Mouse (Mus musculus): ENCODE data around the gene Elfn1. TPM values are rescaled to one million over a fixed set of nuclear protein-coding genes. Genes with fewer than 3 reads are reported as not detected.

The Elfn1 gene
- 3.0 and 3.9 TPM in 2 replicates for polyA plus RNA-seq (2014; fragmentation: Nextera tagmentation; extraction: Ambion mirVana)

DNA sequence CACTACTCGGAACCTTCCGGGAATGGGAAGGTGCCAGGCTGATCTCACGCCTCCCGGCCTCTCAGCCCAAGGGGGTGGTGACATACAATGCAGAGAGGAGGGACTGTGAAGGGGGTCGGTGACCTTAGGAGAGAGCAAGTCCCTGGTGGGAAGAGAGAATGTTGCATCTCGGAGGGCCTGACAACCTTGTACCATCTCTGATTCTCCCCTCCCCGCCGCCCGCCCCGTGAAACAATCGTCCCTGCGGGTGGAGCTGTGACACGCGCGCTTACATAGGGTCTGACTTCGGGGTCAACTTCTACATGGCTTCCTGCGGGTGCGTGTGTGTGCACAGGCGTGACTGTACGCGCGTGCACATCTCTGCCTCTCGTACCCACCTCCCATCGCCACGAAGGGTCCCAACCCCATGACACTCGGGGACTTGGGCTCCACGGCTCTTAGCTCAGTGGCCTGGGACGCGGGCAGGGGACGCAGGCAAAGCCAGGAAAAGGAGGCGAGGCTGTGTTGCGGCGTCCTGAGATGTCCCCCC is at the start of gene Elfn1:
Elfn1 (plus strand) TSS at position 230 of the 529 bp plus-strand sequence.
- ATAC-seq (ENCODE audit: low FRiP score, low TSS enrichment) (0 out of 2 replicates have a peak, but pooled peaks have one; percentile 15), DNase-seq (peak; percentile 60)
- H3K9ac ChIP-seq (replicated peaks; ENCODE audit: low read length): peak within 1 kb of the TSS; percentile 70
- H3K36me3 ChIP-seq (ENCODE audit: control insufficient read depth, insufficient read depth, low read length): no peaks in the 10 kb centered on the region
- H3K9me3 ChIP-seq (ENCODE audit: control insufficient read depth, low read length): no peaks in the 10 kb centered on the region
- H3K27ac ChIP-seq (replicated peaks; ENCODE audit: low read depth, low read length): 0 out of 2 replicates have a peak within 1 kb of the TSS, but pooled peaks have one; percentile 26
- peak within 1 kb of the TSS; percentile 59 for H3K4me3 ChIP-seq (replicated peaks; ENCODE audit: low read depth, low read length)
- peaks cover 55% of the 10 kb centered on the region for H3K27me3 ChIP-seq (ENCODE audit: control insufficient read depth, insufficient read depth, low read length)
- WGBS: under 1% methylated on average over 33 of the region's 33 CpGs
- H3K4me2 ChIP-seq (ENCODE audit: low read length): peak within 1 kb of the TSS; percentile 95
- peaks cover 26% of the 10 kb centered on the region; the same call in 1 of the 2 replicates for H3K4me1 ChIP-seq (ENCODE audit: control insufficient read depth, insufficient read depth, low read length)

DNA sequence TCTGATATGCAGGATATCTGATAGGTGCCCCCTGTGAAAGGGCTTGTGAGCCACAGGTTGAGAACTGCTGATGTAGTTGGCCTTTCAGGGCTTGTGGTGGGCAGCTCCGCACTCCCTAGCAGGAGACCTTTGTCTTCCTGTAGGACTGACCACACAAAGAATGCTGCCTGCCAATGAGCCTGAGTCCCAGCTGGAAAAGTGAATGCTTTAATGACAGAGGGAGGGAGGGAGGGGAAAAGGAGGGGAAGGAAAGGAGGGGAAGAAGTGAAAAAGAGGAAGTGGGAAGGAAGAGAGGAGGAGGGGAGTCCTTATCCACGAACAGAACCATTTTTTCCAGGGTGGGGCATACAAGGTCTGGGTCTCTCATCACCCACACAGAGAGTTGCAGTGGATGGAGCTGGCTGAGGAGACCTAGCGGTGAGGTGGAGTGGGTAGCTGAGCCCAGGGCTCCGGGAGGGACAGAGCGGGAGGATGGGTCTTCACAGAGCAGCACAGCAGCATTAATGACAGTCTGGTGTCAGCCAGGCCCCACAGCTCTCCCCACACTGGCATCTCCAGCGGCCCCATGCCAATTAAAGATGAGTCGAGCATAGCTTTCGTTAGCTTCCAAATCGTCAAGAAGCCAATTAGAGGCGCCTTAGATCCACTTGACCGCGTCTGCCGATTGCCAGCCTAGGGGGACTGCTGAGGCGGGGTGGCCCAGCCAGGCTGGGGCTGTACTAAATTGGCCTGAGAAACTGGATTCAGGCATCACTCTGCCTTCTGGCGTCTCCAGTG is 47.2 kb upstream of the Elfn1 start:
- no peaks in the 10 kb centered on the region for H3K9me3 ChIP-seq (ENCODE audit: control insufficient read depth, low read length)
- 16% methylated on average over 15 of the region's 15 CpGs for WGBS
- H3K9ac ChIP-seq (replicated peaks; ENCODE audit: low read length): no peak overlapping the region; the same call in 1 of the 2 replicates
- H3K4me2 ChIP-seq (ENCODE audit: low read length): peak overlapping the region; percentile 12
- DNase-seq (peak; percentile 64), ATAC-seq (ENCODE audit: low FRiP score, low TSS enrichment) (peak; percentile 48; the same call in 1 of the 2 replicates)
- no peaks in the 10 kb centered on the region for H3K36me3 ChIP-seq (ENCODE audit: control insufficient read depth, insufficient read depth, low read length)
- H3K27ac ChIP-seq (replicated peaks; ENCODE audit: low read depth, low read length): peak overlapping the region; percentile 45; the same call in 1 of the 2 replicates
- peaks cover 8% of the 10 kb centered on the region for H3K4me1 ChIP-seq (ENCODE audit: control insufficient read depth, insufficient read depth, low read length)
- no peak overlapping the region for H3K4me3 ChIP-seq (replicated peaks; ENCODE audit: low read depth, low read length)
- H3K27me3 ChIP-seq (ENCODE audit: control insufficient read depth, insufficient read depth, low read length): no peaks in the 10 kb centered on the region

DNA sequence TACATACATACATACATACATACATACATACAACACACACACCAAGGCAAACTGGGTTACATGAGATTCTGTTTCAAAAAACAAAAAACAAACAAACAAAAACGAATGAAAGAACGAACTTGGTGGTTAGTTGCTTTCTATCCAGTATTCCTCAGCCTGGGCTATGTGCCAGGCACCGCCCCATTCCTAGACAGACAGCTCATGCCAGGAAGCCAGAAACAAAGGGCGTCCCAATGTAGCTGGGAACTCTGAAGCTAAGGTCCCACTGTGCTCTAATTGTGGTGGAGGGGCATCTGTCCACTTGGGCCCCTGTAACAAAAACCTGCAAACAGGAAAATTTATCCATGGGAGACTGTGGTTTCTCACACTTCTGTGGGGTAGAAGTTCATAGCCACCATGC is 45.0 kb upstream of the Elfn1 start:
- Histone ChIP-seq H3K36me3 (ENCODE audit: control insufficient read depth, insufficient read depth, low read length) (no peaks in the 10 kb centered on the region), H3K27me3 (ENCODE audit: control insufficient read depth, insufficient read depth, low read length) (no peaks in the 10 kb centered on the region), H3K4me2 (ENCODE audit: low read length) (no peak overlapping the region), H3K9ac (replicated peaks; ENCODE audit: low read length) (no peak overlapping the region), H3K4me3 (replicated peaks; ENCODE audit: low read depth, low read length) (no peak overlapping the region), H3K4me1 (ENCODE audit: control insufficient read depth, insufficient read depth, low read length) (peaks cover 8% of the 10 kb centered on the region), H3K27ac (replicated peaks; ENCODE audit: low read depth, low read length) (no peak overlapping the region), H3K9me3 (ENCODE audit: control insufficient read depth, low read length) (no peaks in the 10 kb centered on the region)
- DNase-seq: peak; percentile 72
- WGBS: 66% methylated on average over 4 of the region's 4 CpGs
- no peak for ATAC-seq (ENCODE audit: low FRiP score, low TSS enrichment)

DNA sequence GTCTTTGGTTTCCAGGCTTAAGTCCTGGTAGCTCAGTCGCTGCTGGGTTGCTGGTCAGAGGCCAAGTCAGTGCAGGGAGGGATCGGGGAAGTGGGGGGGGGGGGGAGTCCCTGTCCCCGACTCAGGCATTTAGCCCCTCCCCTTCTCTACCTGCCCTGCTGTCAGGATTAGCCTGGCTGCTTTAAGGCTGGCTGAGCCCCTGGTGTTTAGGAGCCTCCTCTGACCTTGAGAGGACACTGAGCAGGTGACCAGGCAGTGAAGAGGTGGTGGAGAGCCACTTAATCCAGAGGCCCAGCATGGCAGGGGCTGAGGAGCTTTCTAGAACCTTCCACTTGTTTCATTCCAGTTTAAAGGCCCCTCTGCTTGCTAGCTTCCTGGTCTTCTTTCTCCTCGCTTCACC is 36.9 kb upstream of the Elfn1 start:
- H3K9me3 ChIP-seq (ENCODE audit: control insufficient read depth, low read length): no peaks in the 10 kb centered on the region
- DNase-seq (no peak), ATAC-seq (ENCODE audit: low FRiP score, low TSS enrichment) (no peak)
- no peak overlapping the region for H3K9ac ChIP-seq (replicated peaks; ENCODE audit: low read length)
- no peaks in the 10 kb centered on the region for H3K4me1 ChIP-seq (ENCODE audit: control insufficient read depth, insufficient read depth, low read length)
- no peak overlapping the region for H3K4me3 ChIP-seq (replicated peaks; ENCODE audit: low read depth, low read length)
- no peaks in the 10 kb centered on the region for H3K27me3 ChIP-seq (ENCODE audit: control insufficient read depth, insufficient read depth, low read length)
- no peak overlapping the region for H3K27ac ChIP-seq (replicated peaks; ENCODE audit: low read depth, low read length)
- H3K36me3 ChIP-seq (ENCODE audit: control insufficient read depth, insufficient read depth, low read length): no peaks in the 10 kb centered on the region
- H3K4me2 ChIP-seq (ENCODE audit: low read length): no peak overlapping the region
- 13% methylated on average over 4 of the region's 4 CpGs for WGBS

DNA sequence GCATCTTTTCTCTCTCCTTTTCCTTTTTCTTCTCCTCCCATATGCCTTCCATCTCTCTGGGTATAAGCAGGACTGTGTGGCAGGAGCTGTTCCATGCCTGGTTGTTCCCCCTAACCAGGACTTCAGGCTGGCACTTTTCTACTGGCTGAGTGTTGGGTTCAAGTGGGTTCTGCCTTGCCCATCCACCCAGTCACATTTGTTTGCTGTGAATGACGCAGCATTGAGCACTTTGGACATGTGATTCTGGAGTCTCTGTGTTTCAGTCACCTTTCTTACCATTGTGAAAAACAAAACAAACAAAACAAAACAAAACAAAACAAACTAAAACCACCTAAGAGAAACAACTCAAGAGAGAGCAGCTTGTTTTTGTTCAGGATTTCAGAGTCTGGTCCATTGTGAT is 36.2 kb upstream of the Elfn1 start:
- no peak for ATAC-seq (ENCODE audit: low FRiP score, low TSS enrichment)
- Histone ChIP-seq H3K9ac (replicated peaks; ENCODE audit: low read length) (no peak overlapping the region), H3K4me3 (replicated peaks; ENCODE audit: low read depth, low read length) (no peak overlapping the region), H3K4me2 (ENCODE audit: low read length) (no peak overlapping the region), H3K4me1 (ENCODE audit: control insufficient read depth, insufficient read depth, low read length) (no peaks in the 10 kb centered on the region), H3K27me3 (ENCODE audit: control insufficient read depth, insufficient read depth, low read length) (no peaks in the 10 kb centered on the region), H3K36me3 (ENCODE audit: control insufficient read depth, insufficient read depth, low read length) (no peaks in the 10 kb centered on the region), H3K27ac (replicated peaks; ENCODE audit: low read depth, low read length) (no peak overlapping the region), H3K9me3 (ENCODE audit: control insufficient read depth, low read length) (no peaks in the 10 kb centered on the region)
- no peak for DNase-seq
- 89% methylated on average over 1 of the region's 1 CpGs for WGBS

DNA sequence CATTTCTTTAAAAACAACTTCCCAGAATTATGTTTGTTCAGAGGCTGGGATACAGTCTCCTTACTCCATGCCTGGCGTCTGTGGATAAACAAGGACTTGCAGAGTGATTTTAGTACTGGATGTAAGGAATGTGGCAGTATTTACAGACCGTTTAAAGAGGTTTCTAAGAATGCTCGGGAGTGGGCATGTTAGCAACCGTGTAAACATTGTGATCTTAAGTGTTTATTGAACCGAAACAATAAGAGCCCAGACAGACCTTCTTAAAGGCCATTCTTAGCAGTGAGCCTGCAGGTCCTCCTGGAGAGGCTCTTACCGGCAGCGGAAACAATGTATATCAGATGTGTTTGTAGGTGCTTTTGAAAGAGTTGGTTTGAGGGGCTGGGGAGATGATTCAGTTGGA is 30.2 kb upstream of the Elfn1 start:
- DNase-seq (no peak), ATAC-seq (ENCODE audit: low FRiP score, low TSS enrichment) (no peak)
- Histone ChIP-seq H3K9me3 (ENCODE audit: control insufficient read depth, low read length) (no peaks in the 10 kb centered on the region), H3K27ac (replicated peaks; ENCODE audit: low read depth, low read length) (no peak overlapping the region), H3K36me3 (ENCODE audit: control insufficient read depth, insufficient read depth, low read length) (no peaks in the 10 kb centered on the region), H3K4me2 (ENCODE audit: low read length) (no peak overlapping the region), H3K27me3 (ENCODE audit: control insufficient read depth, insufficient read depth, low read length) (no peaks in the 10 kb centered on the region), H3K4me3 (replicated peaks; ENCODE audit: low read depth, low read length) (no peak overlapping the region), H3K4me1 (ENCODE audit: control insufficient read depth, insufficient read depth, low read length) (no peaks in the 10 kb centered on the region), H3K9ac (replicated peaks; ENCODE audit: low read length) (no peak overlapping the region)
- 66% methylated on average over 7 of the region's 7 CpGs for WGBS

DNA sequence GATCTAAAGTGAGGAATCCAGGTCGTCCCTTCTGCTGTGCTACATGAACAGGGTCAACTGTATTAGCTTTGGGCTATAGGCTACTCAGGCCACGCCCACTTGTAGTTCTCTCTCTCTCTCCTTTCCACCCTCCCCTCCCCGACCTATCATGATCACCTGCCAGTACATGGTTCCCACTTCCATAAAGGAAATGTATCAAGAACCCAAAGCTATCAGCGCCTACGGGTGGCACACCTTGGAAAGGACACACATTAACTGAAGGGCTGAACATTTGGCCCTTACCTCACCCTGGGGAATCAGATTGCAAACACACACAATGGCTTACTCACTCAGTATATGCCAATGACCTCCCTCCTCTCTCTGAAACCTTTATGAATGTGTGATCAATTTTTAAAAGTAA is 28.0 kb upstream of the Elfn1 start:
- Histone ChIP-seq H3K27ac (replicated peaks; ENCODE audit: low read depth, low read length) (no peak overlapping the region), H3K9me3 (ENCODE audit: control insufficient read depth, low read length) (no peaks in the 10 kb centered on the region), H3K4me2 (ENCODE audit: low read length) (no peak overlapping the region), H3K9ac (replicated peaks; ENCODE audit: low read length) (no peak overlapping the region), H3K36me3 (ENCODE audit: control insufficient read depth, insufficient read depth, low read length) (no peaks in the 10 kb centered on the region), H3K4me3 (replicated peaks; ENCODE audit: low read depth, low read length) (no peak overlapping the region), H3K27me3 (ENCODE audit: control insufficient read depth, insufficient read depth, low read length) (no peaks in the 10 kb centered on the region), H3K4me1 (ENCODE audit: control insufficient read depth, insufficient read depth, low read length) (no peaks in the 10 kb centered on the region)
- DNase-seq (no peak), ATAC-seq (ENCODE audit: low FRiP score, low TSS enrichment) (no peak)
- WGBS: 79% methylated on average over 5 of the region's 5 CpGs

DNA sequence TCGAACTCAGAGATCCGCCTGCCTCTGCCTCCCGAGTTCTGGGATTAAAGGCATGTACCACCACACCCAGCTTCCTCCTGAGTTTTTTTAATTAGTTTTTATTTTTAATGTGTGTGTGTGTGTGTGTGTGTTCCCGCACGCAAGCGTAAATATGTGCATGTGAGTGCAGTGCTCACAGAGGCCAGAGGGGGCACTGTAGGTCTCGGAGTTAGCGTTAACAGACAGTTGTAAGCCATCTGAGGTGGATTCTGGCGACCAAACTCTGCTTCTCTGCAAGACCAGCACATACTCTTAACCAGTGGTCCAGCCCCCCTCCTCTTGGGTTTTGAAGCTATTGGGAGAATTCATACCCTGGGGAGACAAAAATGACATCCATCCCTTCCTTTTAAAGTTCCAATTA is 26.6 kb upstream of the Elfn1 start:
- Histone ChIP-seq H3K4me2 (ENCODE audit: low read length) (no peak overlapping the region), H3K4me3 (replicated peaks; ENCODE audit: low read depth, low read length) (no peak overlapping the region), H3K27ac (replicated peaks; ENCODE audit: low read depth, low read length) (no peak overlapping the region), H3K4me1 (ENCODE audit: control insufficient read depth, insufficient read depth, low read length) (no peaks in the 10 kb centered on the region), H3K9ac (replicated peaks; ENCODE audit: low read length) (no peak overlapping the region), H3K9me3 (ENCODE audit: control insufficient read depth, low read length) (no peaks in the 10 kb centered on the region), H3K27me3 (ENCODE audit: control insufficient read depth, insufficient read depth, low read length) (no peaks in the 10 kb centered on the region), H3K36me3 (ENCODE audit: control insufficient read depth, insufficient read depth, low read length) (no peaks in the 10 kb centered on the region)
- ATAC-seq (ENCODE audit: low FRiP score, low TSS enrichment): no peak
- DNase-seq: no peak
- WGBS: 93% methylated on average over 9 of the region's 9 CpGs

DNA sequence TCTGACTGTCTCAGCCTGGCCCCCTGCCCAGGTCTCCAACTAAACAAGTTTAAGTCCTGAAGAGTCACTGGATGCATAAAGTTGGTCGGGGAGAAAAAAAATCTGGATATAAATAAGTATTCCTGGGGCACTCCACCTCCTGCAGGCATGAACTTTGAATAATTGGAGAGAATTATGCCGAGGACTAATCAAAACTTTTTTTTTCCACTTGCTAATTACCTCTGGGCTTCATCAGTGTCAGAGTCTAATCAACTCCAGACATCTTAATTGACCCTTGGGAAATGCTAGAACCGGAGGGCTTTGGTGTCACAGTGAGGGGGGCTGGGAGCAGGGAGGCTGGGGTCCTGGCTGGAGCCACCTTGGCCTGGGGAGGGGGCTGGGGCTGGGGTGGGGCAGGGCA is 19.1 kb upstream of the Elfn1 start:
- ATAC-seq (ENCODE audit: low FRiP score, low TSS enrichment): no peak
- H3K9me3 ChIP-seq (ENCODE audit: control insufficient read depth, low read length): no peaks in the 10 kb centered on the region
- H3K4me2 ChIP-seq (ENCODE audit: low read length): no peak overlapping the region
- H3K27ac ChIP-seq (replicated peaks; ENCODE audit: low read depth, low read length): no peak overlapping the region
- no peaks in the 10 kb centered on the region for H3K27me3 ChIP-seq (ENCODE audit: control insufficient read depth, insufficient read depth, low read length)
- H3K4me3 ChIP-seq (replicated peaks; ENCODE audit: low read depth, low read length): no peak overlapping the region
- H3K4me1 ChIP-seq (ENCODE audit: control insufficient read depth, insufficient read depth, low read length): peaks cover 17% of the 10 kb centered on the region
- H3K36me3 ChIP-seq (ENCODE audit: control insufficient read depth, insufficient read depth, low read length): no peaks in the 10 kb centered on the region
- DNase-seq: no peak
- H3K9ac ChIP-seq (replicated peaks; ENCODE audit: low read length): no peak overlapping the region
- WGBS: 24% methylated on average over 3 of the region's 3 CpGs
